Mouse (Mus musculus): Measurements from ENCODE around the gene Slc35b1.
"Not testable (repeated sequence)": the region's sequence is repeated elsewhere in the genome, so short reads cannot be mapped to it uniquely, and the experiment has no call there.

Slc35b1 gene

DNA sequence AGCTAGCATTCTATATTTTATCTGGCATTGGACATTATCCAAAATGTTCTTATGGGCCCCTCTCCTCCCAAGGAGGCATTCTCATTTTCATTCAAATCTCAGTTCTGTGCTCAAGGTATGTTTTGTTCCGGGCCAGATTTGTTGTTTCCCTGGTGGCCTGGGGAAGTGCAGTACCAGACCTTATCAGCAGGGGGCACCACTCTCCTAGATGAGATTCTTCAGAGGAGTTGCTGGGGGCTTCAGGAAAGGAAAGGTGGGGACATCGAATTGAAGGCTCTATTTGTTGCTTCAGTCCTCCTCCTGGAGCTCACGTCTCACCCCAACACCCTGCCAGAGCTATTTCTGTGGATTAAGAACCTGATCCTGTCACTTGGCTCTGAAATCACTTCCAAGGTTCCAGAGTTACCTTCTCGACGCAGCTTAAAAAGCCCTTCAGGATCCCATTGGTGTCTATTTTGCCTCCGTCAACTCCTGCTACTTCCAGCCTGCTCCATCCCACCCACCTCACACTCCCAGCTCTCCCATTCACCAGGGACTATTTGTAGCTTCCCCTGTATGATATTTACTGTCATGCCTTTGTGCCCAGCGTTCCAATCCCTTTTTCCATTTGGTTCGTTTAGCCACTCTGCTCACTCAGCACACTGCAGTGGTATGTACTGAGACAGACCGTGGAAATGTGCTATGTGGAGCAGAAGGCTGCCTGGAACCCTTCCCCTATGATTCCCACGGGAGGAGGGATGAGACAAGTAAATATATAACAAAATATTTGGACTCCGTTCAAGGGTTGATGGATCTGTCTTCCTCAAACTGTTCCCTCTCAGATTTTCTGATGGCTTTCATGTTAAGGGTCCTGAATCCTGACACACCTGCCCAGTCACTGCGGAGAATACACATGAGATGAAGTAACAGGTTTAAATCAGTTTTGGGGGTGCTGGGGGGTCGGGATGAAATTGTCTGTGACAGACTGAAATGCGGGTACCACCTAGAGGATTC lies 13.6 kb downstream of the Slc35b1 start:
- peak; percentile 82 to 88 for DNase-seq

DNA sequence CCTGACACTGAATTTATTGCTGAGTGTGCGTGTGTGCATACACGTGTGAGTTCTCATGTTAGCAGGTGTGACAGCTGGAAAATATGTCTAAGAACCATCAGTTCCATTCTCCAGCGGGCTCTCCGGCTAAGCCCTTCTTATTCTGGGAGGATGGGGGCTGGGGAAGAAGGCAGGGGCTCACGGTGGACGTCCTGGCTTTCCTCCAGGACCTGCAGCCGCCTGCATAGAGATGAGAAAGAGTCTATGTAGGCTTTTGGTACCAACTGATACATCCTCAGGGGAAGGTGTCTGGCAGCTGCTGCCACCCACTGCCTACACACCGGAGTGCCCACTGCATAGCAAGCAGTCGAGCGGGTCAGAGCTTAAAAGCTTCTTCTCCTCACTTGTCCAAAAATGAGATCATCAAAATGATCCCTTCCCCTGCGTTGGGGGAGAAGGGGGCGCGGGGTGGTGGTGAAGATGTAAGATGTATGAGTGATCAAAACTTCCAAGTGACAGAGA lies 15.1 kb downstream of the Slc35b1 start:
- no peak for DNase-seq

DNA sequence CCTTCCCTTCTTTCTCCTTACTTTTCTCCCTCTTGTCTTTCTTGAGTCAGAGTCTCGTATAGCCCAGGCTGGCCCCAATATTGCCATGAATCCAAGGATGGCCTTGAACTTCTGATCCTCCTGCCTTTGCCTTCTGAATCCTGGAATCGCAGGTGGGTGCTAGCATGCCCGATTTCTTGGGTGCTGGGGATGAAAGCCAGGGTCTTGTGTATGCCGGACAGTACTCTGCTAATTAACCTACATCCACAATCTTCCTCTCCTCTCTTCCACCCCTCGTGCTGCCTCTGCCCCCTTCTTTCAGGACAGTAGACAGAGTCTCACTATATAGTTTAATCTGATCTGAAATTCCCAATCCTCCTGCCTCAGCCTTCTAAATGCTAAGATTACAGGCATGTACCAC lies 17.1 kb downstream of the Slc35b1 start:
- DNase-seq: no peak

DNA sequence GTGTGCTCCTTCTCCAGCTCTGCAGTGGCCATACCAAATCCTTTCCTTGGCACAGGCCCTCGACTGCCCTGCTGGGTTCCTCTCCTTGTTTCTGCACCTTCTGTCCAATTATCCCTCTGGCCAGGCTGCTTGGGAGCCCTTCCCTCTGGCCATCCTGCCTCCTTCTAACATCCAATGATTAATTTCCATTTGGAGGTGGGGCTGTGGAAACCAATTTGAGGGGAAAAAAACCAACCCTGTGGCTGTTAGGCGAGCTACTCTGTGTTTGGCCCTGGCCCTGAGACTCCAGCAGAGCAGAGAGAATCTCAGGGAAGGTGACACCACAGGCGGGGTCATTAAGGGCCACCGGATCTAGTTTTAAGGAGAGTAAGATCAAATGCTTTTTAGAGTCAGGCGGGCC lies 17.7 kb downstream of the Slc35b1 start:
- peak; percentile 83 to 84 for DNase-seq

DNA sequence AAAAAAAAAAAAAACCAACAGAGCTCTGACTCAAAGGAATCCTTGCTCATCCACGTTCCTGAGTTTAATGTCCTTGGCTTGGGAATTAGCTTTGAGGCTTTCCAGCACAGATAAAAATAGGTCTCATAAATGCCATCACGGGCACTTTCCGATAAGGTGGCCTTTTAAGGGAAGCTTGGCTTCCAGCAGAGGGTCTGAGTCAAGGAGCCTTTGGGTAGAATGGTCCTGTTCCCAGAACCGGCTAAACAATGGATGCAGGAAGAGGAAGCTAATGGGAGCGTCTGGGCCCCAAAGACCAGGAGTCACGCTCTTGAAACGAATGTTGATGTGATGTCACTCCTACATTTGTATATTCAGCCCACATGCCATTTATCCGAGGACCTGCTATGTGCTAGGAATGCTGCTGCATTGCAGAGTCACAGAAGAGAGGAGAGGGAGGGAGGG lies 18.2 kb downstream of the Slc35b1 start:
- peak in 1 of 2 experiments; percentile 53 for DNase-seq

DNA sequence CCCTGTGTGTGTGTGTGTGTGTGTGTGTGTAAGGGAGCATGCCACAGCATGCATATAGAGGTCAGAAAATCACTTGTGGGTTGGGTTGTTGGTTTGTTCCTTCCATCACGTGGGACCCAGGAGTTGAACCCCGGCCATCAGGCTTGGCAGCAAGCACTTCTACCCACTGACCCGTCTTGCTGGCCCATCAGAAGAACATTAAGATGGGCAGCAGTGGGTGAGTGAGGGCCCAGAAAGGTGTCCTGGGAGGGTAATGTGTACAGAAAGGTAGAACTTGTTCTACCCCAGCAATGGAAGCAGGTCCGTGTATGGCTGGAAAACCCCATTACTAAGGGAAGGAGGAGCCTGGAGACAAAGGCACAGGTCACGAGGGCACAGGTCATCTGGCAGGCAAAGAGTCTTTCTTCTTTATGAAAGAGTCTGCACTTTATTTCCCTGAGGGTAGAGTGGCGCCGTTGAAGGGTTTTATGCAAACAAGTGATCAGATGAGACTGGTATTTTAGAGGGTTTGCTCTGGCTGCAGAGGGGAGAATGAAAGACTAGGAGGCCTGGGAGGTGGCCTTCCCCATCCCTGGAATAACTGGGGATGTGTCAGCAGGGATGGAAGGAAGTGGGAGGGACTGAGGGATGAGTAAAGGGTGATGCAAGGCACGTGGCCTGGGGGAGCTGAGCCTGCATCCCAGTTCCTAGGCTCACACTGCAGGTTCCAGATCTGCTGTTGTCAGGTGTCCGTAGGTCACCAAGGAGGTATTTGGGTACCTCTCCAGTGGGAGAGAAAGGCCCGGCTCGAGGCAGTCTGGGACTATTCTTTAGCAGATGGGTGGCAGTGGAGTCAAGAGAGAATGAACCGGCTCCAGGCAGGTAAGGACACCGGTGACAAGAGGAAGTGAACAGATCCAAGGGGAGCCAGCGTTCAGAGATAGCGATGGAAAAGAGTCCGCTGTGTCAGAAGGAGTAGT lies 19.2 kb downstream of the Slc35b1 start:
- no peak for DNase-seq

DNA sequence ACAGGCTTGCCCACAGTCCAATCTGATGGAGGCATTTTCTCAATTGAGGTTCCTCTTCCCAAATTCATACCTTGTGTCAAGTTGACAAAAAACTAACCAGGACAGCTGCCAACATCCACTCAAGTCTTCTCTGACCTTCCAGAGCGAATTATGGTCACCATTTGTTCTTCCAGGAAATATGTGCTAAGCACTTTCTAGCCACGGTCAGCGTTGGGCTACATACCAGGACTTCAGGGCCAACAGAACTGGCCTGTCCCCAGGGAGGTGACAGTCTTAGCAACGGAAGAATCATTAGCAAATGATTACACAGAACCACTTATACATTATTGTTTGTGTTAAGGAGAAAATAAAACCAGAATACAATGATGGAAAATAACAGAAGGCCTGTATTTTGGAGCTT lies 21.3 kb downstream of the Slc35b1 start:
- no peak for DNase-seq

DNA sequence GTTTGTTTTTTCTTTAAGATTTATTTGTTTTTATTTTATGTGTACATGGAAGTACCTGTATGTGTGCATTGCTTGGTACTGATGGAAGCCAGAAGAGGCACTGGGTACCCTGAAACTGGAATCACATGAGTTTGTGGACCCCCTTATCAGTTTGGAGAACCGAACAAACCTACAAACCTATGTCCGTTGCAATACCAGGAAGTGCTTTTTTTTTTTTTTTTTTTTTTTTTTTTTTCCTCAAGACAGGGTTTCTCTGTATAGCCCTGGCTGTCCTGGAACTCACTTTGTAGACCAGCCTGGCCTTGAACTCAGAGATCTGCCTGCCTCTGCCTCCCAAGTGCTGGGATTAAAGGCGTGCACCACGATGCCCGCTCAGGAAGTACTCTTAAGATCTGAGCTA lies 21.9 kb downstream of the Slc35b1 start:
- DNase-seq: not testable (repeated sequence)

DNA sequence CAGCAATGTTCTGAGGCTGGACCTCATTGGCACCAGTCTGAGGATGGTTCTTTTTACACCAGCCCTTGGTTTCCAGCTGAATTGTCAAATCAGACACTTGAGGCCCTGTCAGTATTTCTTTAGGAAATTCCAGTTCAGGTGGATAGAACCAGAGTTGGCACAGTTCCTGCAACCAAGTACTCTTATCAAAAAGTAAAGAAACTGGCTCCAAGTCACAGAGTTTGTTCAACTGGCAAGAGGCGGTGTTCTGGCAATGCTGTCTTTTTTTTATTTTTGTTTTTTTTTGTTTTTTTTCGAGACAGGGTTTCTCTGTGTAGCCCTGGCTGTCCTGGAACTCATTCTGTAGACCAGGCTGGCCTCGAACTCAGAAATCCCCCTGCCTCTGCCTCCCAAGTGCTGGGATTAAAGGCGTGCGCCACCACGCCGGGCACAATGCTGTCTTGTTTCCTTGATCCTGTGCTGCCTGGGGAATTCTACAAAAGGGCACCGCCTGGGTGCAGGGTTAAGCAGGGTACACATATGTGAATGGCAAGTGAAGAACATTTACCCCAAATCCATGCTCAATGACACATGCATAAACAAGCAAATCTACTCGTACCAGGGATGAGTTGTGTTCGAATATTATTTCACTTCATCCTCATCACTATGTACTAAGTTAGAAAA lies 25.1 kb downstream of the Slc35b1 start:
- no peak for DNase-seq

DNA sequence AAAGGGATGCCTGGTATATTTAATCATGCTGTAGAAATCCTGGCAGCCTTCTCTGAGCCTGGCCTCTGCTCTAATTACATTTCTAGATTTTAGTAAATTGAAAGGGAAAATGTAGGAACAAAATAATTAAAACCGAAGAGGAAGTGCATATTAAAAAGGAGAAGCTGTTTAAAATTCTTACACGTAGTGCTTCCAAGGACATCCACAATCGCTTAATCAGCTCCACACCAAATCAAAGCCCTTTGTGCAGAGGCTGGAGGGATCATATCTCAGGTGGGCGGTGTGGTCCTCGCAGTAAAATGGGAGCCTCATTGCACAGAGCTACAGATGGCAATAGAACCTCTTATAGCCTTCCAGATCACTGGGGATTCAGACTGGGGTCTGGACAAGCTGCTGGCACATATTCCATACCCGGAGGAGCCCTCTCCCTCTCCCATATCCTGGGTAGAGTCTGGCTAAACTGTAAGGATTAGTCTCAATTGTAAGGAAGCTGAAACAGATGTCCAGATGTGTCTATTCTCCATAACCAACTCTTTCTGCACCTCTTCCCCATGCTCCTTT lies 27.0 kb downstream of the Slc35b1 start:
- no peak for DNase-seq

DNA sequence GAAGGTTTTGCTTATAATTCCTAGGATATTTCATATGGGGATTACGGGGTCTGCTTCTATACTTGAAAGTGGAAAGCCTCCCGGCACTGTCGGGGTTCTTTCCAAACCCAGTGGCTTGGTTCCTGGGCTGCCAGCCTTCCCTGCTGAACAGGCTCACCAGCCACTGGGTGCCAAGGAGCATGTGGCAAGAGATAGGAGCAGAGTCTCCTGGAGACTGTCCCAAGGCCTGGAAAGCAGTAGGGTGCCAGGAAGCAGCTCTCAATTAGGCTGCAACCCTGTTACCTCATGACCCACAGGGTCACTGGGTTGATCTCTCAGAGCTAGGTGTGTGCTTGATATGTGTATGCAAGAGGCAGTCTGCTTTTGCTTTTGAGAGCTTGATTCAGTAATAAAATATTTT lies 28.1 kb downstream of the Slc35b1 start:
- no peak for DNase-seq

DNA sequence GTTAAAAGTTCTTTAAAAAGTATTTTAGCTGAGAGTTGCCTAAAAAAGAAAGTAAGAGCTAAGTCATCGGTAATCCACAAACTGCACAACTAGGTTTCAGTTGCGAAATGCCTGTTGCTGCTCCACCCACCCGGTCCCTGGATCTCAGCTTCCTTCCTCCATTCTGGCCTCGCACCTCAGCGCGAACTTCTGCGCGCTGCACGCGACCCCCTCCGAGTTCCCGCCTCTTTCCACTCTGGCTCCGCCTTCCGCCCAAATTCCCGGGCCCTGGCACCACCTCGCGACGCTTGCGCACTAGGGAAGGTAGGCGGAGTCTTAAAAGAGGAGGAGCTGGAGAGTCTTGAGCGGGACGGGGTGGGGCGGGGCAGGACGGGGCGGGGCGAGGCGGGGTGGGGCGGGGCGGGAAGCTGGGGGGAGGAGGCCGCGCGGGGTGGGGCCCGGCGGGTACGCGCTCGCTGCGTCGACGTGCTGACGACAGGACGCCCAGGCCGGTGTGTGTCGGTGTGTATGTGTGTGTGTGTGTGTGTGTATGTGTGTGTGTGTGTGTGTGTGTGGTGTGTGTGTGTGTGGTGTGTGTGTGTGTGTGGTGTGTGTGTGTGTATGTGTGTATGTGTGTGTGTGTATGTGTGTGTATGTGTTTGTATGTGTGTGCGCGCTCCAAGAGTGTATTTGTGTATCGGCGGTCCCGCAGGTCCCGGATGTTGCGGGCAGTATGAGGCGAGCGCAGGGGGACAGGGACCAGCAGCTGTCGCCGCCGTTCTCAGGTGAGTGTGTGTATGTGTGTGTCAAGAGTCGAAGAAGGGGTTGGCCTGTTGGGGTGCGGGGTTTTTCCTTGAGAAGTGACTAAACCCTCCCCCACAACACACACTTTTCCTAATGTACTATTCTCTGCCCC lies 29.4 kb downstream of the Slc35b1 start, which contains the start of gene Spop:
Gene Spop, plus strand, starts transcription at position 440 of the 895 bp plus-strand sequence.
- DNase-seq: peak; percentile 79 to 83

DNA sequence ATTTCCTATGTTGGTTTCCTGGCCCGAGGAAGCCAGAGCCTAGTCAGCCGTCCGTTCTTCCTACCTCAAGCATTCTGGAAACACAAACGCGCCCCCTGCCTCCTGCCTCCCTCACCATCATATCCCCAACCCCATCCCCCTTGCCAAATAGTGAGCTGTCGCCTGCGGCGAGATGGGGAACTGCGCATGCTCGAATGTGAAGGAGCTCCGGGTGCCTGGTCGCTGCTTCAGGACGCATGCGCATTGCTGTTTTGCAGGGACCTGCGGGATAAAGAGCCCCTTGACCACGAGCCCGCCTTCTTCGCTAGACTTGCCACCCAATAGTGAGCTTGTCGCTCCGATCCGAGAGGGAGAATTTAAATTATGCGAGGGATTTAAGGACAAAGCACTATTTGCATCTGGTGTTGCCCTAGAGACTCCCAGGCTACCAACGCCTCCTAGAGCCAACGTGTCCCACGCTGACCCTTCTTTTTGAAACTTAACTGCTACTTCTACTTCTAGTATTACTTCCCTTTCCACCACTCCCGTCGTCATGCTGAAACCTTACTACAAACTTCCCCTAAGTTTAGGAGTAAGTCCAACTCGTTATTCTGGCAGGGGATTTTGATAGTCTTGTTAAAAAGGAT lies 30.2 kb downstream of the Slc35b1 start:
- DNase-seq: peak; percentile 94 to 95

DNA sequence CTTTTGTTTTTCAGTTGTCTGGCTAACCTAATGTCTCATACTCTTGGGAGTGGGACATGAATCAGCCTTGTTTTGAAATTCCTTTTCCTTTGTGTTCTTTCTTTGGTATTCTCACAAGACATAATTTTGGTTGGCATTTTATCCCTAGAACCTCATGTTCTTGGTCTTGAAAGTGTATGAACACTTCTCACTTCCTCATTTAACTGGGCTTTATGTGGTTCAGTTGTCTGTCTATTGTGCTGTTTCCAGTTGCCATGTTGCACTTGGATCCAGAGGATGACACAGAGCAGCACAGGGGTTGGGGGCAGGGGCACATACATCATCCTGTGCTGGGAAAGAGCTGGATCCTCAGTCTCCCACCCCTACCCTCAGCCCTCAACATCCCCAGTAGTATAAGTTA lies 31.4 kb downstream of the Slc35b1 start:
- DNase-seq: no peak

DNA sequence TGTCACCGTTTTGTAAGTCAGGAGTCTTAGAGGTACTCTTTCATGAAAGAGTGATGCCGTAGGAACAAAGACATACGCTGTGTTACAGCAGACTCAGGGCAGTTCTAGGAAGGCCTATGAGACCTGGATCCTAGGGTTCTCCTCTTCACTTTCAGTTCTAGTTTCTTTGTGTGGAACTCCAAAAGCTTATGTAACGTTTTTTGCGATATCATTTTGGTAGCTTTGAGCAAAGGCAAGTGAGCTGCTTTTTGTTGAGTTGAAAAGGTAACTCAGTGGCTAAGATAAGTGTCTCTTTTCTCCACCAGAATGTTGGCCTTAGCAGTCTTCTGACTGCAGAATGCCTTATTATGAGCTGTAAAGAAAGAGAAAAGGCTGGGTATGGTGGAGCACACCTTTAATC lies 32.8 kb downstream of the Slc35b1 start:
- DNase-seq: no peak

DNA sequence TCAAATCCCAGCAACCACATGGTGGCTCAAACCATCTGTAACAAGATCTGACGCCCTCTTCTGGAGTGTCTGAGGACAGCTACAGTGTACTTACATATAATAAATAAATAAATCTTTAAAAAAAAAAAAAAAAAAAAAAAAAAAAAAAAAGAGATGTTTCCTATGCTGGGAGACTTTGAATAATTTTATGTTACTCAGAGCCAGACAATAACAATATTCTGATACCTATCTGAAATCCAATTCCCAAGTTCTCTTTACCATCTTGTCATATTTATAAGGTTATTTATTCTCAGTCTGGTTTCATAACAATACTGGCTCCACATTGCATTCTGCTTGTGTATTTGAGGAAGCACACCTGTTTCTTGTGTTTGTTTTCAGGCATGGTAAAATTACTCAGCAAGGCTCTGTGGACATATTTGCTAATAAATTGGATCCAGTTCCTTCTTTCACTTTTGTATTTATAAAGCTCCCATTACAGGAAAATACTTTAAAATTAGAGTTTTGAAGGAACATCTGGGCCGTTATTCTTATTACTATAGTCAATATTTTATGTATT lies 36.5 kb downstream of the Slc35b1 start:
- DNase-seq: no peak

DNA sequence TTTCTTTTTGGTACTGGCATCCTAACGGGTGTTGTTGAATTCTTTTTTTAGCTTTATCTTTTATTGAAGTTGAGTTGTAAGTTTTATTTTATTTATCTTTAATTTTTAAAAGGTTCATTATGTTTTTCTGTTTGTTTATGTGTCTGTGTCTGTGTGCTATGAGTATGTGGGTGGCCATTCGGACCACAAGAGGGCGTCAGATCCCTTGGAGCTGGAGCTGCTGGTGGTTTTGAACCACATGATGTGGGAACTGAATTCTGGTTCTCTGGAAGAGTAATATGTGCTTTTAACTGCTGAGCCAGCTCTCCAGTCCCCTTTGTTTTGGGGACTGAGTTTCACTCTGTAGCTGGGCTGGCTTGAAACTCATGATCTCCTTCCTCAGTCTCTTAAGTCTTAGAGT lies 39.0 kb downstream of the Slc35b1 start:
- DNase-seq: no peak

DNA sequence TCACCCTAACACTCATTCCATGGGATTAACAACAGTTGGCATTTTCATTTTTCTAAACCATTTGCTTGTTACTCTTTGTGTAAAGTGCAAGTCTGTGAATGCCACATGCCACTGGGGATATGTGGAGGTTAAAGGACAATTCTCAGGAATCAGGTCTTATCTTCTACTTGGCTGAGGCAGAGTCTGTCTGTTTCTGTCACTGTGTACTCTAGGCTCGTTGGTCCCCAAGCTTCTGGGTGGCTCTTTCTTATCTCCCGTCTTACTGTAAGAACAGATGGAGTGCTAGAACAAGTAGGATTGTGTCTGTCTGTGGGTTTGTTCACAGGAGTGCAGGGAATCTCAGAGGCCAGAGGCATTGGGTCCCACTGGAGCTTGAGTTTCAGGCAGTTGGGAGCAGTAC lies 46.9 kb downstream of the Slc35b1 start:
- no peak for DNase-seq

DNA sequence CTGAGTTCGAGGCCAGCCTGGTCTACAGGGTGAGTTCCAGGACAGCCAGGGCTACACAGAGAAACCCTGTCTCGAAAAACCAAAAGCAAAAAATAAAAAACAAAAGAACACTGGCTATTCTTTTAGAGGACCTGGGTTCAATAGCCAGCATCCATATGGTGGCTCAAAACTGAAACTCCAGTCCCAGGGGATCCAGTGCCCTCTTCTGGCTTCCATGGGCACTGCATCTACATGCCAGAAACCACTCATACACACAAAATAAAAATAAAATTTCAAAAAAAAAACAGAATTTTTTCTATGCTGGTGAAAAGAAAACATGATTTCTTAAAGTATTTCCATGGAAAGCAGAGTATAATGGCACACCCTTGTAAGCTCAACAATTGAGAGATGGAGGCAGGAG lies 47.7 kb downstream of the Slc35b1 start:
- DNase-seq: peak; percentile 38 to 42

Measured in cerebellum, postnatal 36 days (tissue).